In the genomic region with DNA sequence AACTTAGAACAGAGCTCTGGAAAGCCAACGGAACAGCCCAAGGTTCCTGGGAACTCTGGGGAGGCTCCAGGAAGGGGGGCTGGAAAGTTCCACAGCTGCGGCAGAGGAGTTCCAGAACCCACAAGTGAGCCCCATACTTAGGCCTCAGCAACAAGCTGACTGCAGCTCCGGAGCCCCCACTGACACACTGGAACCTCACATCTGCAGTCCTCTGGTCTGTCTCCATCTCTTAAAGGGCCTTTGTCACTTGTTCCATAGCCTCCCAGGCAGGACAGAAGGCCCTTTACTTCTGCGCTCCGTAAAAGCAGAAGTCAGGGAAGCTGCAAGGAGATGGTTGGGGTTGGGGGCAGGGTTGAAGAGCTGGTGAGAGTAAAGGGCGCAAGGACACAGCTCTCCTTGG, we compare ENCODE assay signal across 8 mouse cellular contexts. TPM values are rescaled to one million over a fixed set of nuclear protein-coding genes. Genes with fewer than 3 reads are reported as not detected.
A peak's percentile ranks its signal among the peaks of the same experiment; 100 is the strongest.
DNase-seq lines count a peak whose midpoint lies in the region; ATAC-seq and TF ChIP-seq lines count a peak whose summit lies in the region.

No protein-coding gene starts in this region.

- no peak overlapping the region for H3K4me2 ChIP-seq in forebrain, embryonic 15.5 days (replicated peaks)
- no peak overlapping the region for H3K4me2 ChIP-seq in forebrain, embryonic 14.5 days (ENCODE audit: low read length)

- H3K27me3 ChIP-seq in forebrain, embryonic 15.5 days: no peaks in the 10 kb centered on the region
- no peaks in the 10 kb centered on the region for H3K27me3 ChIP-seq in forebrain, embryonic 14.5 days (replicated peaks; ENCODE audit: control insufficient read depth, insufficient read depth, low read length)
- H3K27me3 ChIP-seq in forebrain, embryonic 10.5 days (ENCODE audit: poor library complexity, severe bottlenecking): no peaks in the 10 kb centered on the region

- TF ChIP-seq CTCF in left cerebral cortex, adult 2 months (IDR thresholded peaks at IDR 0.05): no peak
- no peak for TF ChIP-seq CTCF in embryonic fibroblast, embryonic 13.5 days (IDR thresholded peaks at IDR 0.05; ENCODE audit: borderline replicate concordance, insufficient read depth, low read length)

- no peaks in the 10 kb centered on the region for H3K9me3 ChIP-seq in forebrain, embryonic 15.5 days
- no peaks in the 10 kb centered on the region for H3K9me3 ChIP-seq in forebrain, embryonic 14.5 days (replicated peaks; ENCODE audit: control insufficient read depth, low read length)
- H3K9me3 ChIP-seq in forebrain, embryonic 10.5 days: no peaks in the 10 kb centered on the region

- 0 out of 2 replicates have a peak overlapping the region, but pooled peaks have one; percentile 3 for H3K27ac ChIP-seq in forebrain, embryonic 15.5 days (replicated peaks)
- H3K27ac ChIP-seq in forebrain, embryonic 14.5 days (ENCODE audit: low read depth, low read length): no peak overlapping the region
- H3K27ac ChIP-seq in left cerebral cortex, adult 2 months: peak overlapping the region; percentile 93
- H3K27ac ChIP-seq in embryonic fibroblast, embryonic 13.5 days (ENCODE audit: insufficient read depth, low read length): peak overlapping the region; percentile 92
- H3K27ac ChIP-seq in forebrain, embryonic 10.5 days: no peak overlapping the region

- no peaks in the 10 kb centered on the region for H3K4me1 ChIP-seq in forebrain, embryonic 15.5 days
- no peaks in the 10 kb centered on the region for H3K4me1 ChIP-seq in forebrain, embryonic 14.5 days (ENCODE audit: control insufficient read depth, insufficient read depth, low read length)
- H3K4me1 ChIP-seq in embryonic fibroblast, embryonic 13.5 days (ENCODE audit: control insufficient read depth, insufficient read depth, low read length): peaks cover 21% of the 10 kb centered on the region
- H3K4me1 ChIP-seq in forebrain, embryonic 10.5 days: peaks cover 12% of the 10 kb centered on the region

- no peak overlapping the region for H3K9ac ChIP-seq in forebrain, embryonic 15.5 days (replicated peaks)
- H3K9ac ChIP-seq in forebrain, embryonic 14.5 days (ENCODE audit: low read length): no peak overlapping the region

- H3K36me3 ChIP-seq in forebrain, embryonic 15.5 days: no peaks in the 10 kb centered on the region
- H3K36me3 ChIP-seq in forebrain, embryonic 14.5 days (ENCODE audit: control insufficient read depth, insufficient read depth, low read length): no peaks in the 10 kb centered on the region
- no peaks in the 10 kb centered on the region for H3K36me3 ChIP-seq in forebrain, embryonic 10.5 days (replicated peaks)

- no peak overlapping the region for H3K4me3 ChIP-seq in forebrain, embryonic 15.5 days
- no peak overlapping the region for H3K4me3 ChIP-seq in forebrain, embryonic 14.5 days (ENCODE audit: low read depth, low read length)
- no peak overlapping the region for H3K4me3 ChIP-seq in left cerebral cortex, adult 2 months
- H3K4me3 ChIP-seq in embryonic fibroblast, embryonic 13.5 days (ENCODE audit: insufficient read depth, low read length): no peak overlapping the region
- no peak overlapping the region for H3K4me3 ChIP-seq in forebrain, embryonic 10.5 days

- WGBS in forebrain, embryonic 15.5 days: 88% methylated on average over 6 of the region's 6 CpGs
- WGBS in forebrain, embryonic 14.5 days: 86% methylated on average over 6 of the region's 6 CpGs
- 78% methylated on average over 6 of the region's 6 CpGs for WGBS in forebrain, embryonic 10.5 days

- intact Hi-C loops in left cerebral cortex, adult 2 months (cut with DNase I): loop anchor here (2.0 kb wide), 1 partner anchor 22 kb away; no protein-coding TSS in a partner anchor
- intact Hi-C loops in left cerebral cortex, postnatal 4 days (cut with DNase I): no loop called here

- no peak for DNase-seq in forebrain, embryonic 14.5 days (ENCODE audit: low spot score)
- DNase-seq in left cerebral cortex, adult 2 months (ENCODE audit: extremely low spot score in 1 of 2, low spot score in 2 of 2): peak in 1 of 2 experiments; percentile 24
- no peak for DNase-seq in left cerebral cortex, postnatal 4 days
- DNase-seq in forebrain, embryonic 10.5 days (ENCODE audit: extremely low spot score, low spot score): no peak
- no peak for DNase-seq in thymus, postnatal 14 days

- no peak for ATAC-seq in forebrain, embryonic 15.5 days (replicated peaks)
- no peak for ATAC-seq in forebrain, embryonic 14.5 days
- ATAC-seq in megakaryocyte-erythroid progenitor cell, adult 5-6 weeks (replicated peaks; ENCODE audit: low FRiP score, low TSS enrichment, poor library complexity, severe bottlenecking): 0 out of 2 replicates have a peak, but pooled peaks have one; percentile 19

- TF ChIP-seq POLR2A in embryonic fibroblast, embryonic 13.5 days (IDR thresholded peaks at IDR 0.05; ENCODE audit: low read depth, low read length): no peak

RNA-seq across cellular contexts. Expression of gene Creb3l2, which starts 23.0 kb away (rescaled TPM):
- 2.7 and 2.9 TPM in 2 replicates for polyA plus RNA-seq in forebrain, embryonic 15.5 days (2015; fragmentation: Nextera tagmentation; extraction: Ambion mirVana)
- polyA plus RNA-seq in forebrain, embryonic 14.5 days (2014; fragmentation: Nextera tagmentation; extraction: Ambion mirVana): 2.4 and 2.9 TPM in 2 replicates
- 1 to 10 TPM; 6.2 to 8.1 TPM for total RNA-seq in left cerebral cortex, adult 2 months (2021)
- 1 to 10 TPM; 5.7 to 6.3 TPM for total RNA-seq in left cerebral cortex, postnatal 4 days (2021)
- 55.0 and 62.8 TPM in 2 replicates for polyA plus RNA-seq in embryonic fibroblast, embryonic 13.5 days (2011; ENCODE audit: insufficient read length, low read depth, missing spikeins)
- 15.3 and 18.3 TPM in 2 replicates for total RNA-seq in megakaryocyte-erythroid progenitor cell, adult 5-6 weeks (2014; fragmentation: Nextera tagmentation)
- 3.4 and 7.3 TPM in 2 replicates for total RNA-seq in megakaryocyte-erythroid progenitor cell, adult 5-6 weeks (2017)
- polyA plus RNA-seq in forebrain, embryonic 10.5 days (2016; fragmentation: Nextera tagmentation; extraction: Ambion mirVana): 5.2 and 5.9 TPM in 2 replicates

Comparison
In these comparisons a context has a peak if more than half of its experiments do, and no peak if none do; other contexts are left out.
1. H3K27ac ChIP-seq: peak in forebrain, embryonic 15.5 days (single experiment), left cerebral cortex, adult 2 months (single experiment) and embryonic fibroblast, embryonic 13.5 days (single experiment); none in forebrain, embryonic 14.5 days (single experiment) and forebrain, embryonic 10.5 days (single experiment).